Mouse (Mus musculus) liver, postnatal 0 days (tissue): ENCODE results near the gene Pabpc1l. TPM values are rescaled to one million over a fixed set of nuclear protein-coding genes. Genes with fewer than 3 reads are reported as not detected.

Experiments used
- ATAC-seq: fragments of 200-750 bp; cut with Nextera tagmentation; 2 replicates; pipeline ENCODE4 v1.8.0; 2017; ENCODE audit warnings: mild to moderate bottlenecking, moderate library complexity
- DNase-seq: peaks from one replicate; pipeline ENCODE4 v3.0.0-alpha.2; 2016
- H3K27ac ChIP-seq: fragments of 300-500 bp; sonication (generic); 2 replicates; pipeline ENCODE4 v1.5.1; 2014; ENCODE audit warnings: antibody characterized with exemption, moderate library complexity, mild to moderate bottlenecking, low read depth
- H3K27me3 ChIP-seq: fragments of 300-500 bp; sonication (generic); 2 replicates; pipeline ENCODE4 v1.6.1; 2014; ENCODE audit warnings: low read length, control low read depth, mixed read lengths; ENCODE audit not compliant: insufficient read depth
- H3K36me3 ChIP-seq: fragments of 300-500 bp; sonication (generic); replicated peaks from 2 replicates; pipeline ENCODE4 v1.6.1; 2014; ENCODE audit warnings: mild to moderate bottlenecking, control low read depth, low read length, moderate library complexity, mixed read lengths; ENCODE audit not compliant: insufficient read depth
- H3K4me1 ChIP-seq: fragments of 300-500 bp; sonication (generic); 2 replicates; pipeline ENCODE4 v1.6.1; 2014; ENCODE audit warnings: antibody characterized with exemption, mild to moderate bottlenecking, control low read depth; ENCODE audit not compliant: insufficient read depth
- H3K4me2 ChIP-seq: fragments of 300-500 bp; sonication (generic); 2 replicates; pipeline ENCODE4 v1.6.1; 2014; ENCODE audit warnings: low read depth, mild to moderate bottlenecking, low read length, moderate library complexity, mixed read lengths
- H3K4me3 ChIP-seq: fragments of 300-500 bp; sonication (generic); 2 replicates; pipeline ENCODE4 v1.5.1; 2014; ENCODE audit warnings: low read depth, low read length
- H3K9ac ChIP-seq: fragments of 300-500 bp; sonication (generic); replicated peaks from 2 replicates; pipeline ENCODE4 v1.6.1; 2014; ENCODE audit warnings: mild to moderate bottlenecking, moderate library complexity
- H3K9me3 ChIP-seq: fragments of 300-500 bp; sonication (generic); 2 replicates; pipeline ENCODE4 v1.6.1; 2016; ENCODE audit warnings: mild to moderate bottlenecking, control low read depth, low read length, mixed read lengths
- CTCF ChIP-seq: sonication (generic); IDR thresholded peaks from 2 replicates; pipeline ENCODE4 v1.5.1; 2016; ENCODE audit warnings: antibody characterized with exemption, low read depth
- EP300 ChIP-seq: IDR thresholded peaks from 2 replicates; pipeline ENCODE4 v1.6.1; 2016; ENCODE audit warnings: antibody characterized with exemption, low read depth, mild to moderate bottlenecking
- WGBS: fragments of 180-500 bp; shearing (Covaris S2); extraction: QIAGEN DNeasy Blood & Tissue Kit; methylation state at CpG from one replicate; pipeline ENCODE4 v1.1.7; 2014; ENCODE audit not compliant: insufficient replicate concordance; 5-methylcytosine and 5-hydroxymethylcytosine counted together
- polyA plus RNA-seq: library from polyadenylated mRNA; unstranded; fragments of >200 nt; fragmentation: Nextera tagmentation; extraction: Ambion mirVana; gene quantifications from 2 replicates; pipeline ENCODE4 v1.2.1, GENCODE M21; 2015

Pabpc1l gene
- polyA plus RNA-seq, 1 experiment from 2014 or later: 0.46 TPM

DNA sequence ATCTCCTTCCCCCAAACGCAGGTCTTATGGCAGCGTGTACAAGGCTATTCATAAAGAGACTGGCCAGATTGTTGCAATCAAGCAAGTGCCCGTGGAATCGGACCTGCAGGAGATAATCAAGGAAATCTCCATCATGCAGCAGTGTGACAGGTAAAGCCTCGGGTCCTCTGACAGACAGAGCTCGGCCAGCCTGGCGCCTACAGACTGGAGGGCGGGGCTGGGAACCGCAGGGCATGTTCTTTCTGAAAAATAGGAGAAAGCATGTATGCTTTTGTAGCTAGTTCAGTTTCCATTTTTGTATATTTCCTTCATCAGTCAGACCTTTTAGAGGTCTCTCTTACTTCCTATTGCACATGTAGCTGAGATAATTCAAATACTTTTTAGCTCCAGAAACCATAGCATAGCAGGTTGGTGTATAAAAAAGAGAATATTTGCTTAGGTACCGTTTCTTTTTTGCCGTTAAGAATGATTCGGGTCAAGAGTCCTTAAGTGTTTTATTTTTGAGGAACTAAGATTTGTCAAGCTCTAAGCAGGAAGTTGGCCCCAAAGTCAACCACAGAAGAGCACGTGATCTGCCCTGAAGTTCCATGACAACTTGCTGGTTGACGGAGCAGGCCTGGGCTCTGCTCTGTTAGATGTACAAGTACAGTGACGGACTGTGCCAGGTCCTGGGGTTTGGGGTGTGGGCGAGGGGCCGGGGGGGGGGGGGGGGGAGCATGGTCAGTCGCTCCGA lies 58.5 kb downstream of the Pabpc1l start:
- Histone ChIP-seq H3K36me3 (peaks cover 65% of the 10 kb centered on the region), H3K4me1 (peaks cover 9% of the 10 kb centered on the region), H3K27me3 (no peaks in the 10 kb centered on the region), H3K9ac (0 out of 2 replicates have a peak overlapping the region, but pooled peaks have one; percentile 26), H3K4me2 (peak overlapping the region; percentile 44), H3K4me3 (no peak overlapping the region), H3K27ac (peak overlapping the region; percentile 86), H3K9me3 (no peaks in the 10 kb centered on the region)
- 33% methylated on average over 19 of the region's 19 CpGs for WGBS
- ATAC-seq (peak; percentile 82), DNase-seq (peak; percentile 66)
- no peak for TF ChIP-seq CTCF
- no peak for TF ChIP-seq EP300

DNA sequence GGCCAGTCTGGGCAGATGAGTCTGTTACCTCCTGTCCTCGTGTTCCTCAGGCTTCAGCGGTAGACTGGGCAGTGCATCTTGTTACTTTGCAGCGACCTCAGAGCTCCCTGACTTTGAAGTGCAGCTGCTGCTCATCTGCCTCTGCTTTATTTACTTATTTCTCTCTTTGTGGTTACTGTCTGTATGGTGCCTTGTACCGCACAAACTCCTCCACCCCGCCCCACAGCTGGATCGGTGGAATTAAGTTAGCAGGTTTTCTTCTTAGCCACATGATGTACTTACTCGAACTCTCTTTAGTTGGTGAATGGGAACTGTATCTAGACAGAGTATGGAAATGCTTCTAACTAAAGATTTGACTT lies 59.1 kb downstream of the Pabpc1l start:
- peak; percentile 62 for ATAC-seq
- Histone ChIP-seq H3K4me3 (no peak overlapping the region), H3K27me3 (no peaks in the 10 kb centered on the region), H3K36me3 (peaks cover 70% of the 10 kb centered on the region), H3K4me1 (peaks cover 7% of the 10 kb centered on the region; the same call in 1 of the 2 replicates), H3K27ac (peak overlapping the region; percentile 86), H3K4me2 (peak overlapping the region; percentile 40), H3K9ac (no peak overlapping the region), H3K9me3 (no peaks in the 10 kb centered on the region)
- no peak for TF ChIP-seq EP300
- no peak for TF ChIP-seq CTCF
- DNase-seq: no peak
- WGBS: 36% methylated on average over 7 of the region's 7 CpGs

DNA sequence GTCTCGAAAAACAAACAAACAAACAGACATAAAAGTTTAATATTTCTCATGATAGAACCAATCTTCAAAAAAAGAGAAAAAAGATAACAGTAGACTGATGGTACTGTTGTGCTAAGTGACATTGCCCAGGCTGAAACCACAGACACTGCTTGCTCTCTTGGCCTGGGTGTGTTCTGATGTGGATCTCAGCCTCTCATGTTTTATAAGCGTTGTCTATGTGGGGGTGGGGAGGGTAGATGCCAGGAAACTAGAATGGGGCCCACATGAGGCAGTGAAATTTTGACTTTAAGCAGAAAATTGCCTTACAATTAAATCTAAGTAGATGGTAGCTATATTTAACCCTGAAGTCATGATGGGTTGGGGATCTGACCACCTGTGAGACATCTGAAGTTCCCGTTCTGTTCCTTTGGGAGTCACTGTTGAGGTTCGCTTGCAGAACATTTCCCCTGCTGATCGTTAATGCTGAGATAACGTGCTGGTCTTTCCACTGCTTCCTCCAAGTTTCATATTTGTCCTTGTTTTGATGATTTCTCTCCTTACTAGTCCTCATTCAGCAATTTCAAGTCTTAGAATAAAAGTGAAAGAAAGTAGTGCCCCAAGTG lies 62.3 kb downstream of the Pabpc1l start:
- ATAC-seq: no peak
- peaks cover 58% of the 10 kb centered on the region for H3K36me3 ChIP-seq
- no peak for DNase-seq
- no peaks in the 10 kb centered on the region for H3K9me3 ChIP-seq
- H3K27ac ChIP-seq: no peak overlapping the region
- no peak for TF ChIP-seq EP300
- no peak; the same call in 1 of the 2 replicates for TF ChIP-seq CTCF
- H3K4me3 ChIP-seq: no peak overlapping the region
- no peaks in the 10 kb centered on the region for H3K27me3 ChIP-seq
- no peak overlapping the region for H3K4me2 ChIP-seq
- H3K4me1 ChIP-seq: peaks cover 7% of the 10 kb centered on the region; the same call in 1 of the 2 replicates
- no peak overlapping the region for H3K9ac ChIP-seq
- 53% methylated on average over 6 of the region's 6 CpGs for WGBS

DNA sequence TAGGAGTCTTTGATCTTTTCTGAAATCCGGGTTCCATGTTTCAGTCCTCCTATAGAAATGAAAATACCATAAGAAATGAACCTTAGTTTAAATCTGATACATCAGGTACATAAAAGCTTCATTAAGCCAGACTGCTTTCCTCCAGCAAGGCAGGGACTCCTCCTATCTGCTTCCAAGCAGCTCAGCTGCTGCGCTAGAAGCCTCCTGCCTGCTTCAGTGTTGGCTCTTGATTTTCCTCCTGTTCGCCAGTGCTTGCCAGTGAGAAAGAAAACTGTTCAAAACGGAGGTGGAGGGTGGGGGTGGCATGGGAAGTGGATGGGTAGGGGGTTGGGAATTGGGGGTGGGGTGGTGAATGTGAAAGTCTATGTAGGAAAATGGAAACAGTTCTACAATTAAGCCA lies 64.3 kb downstream of the Pabpc1l start:
- Histone ChIP-seq H3K4me3 (no peak overlapping the region), H3K36me3 (peaks cover 58% of the 10 kb centered on the region), H3K4me1 (0 out of 2 replicates have a peak, but pooled peaks cover 3% of the 10 kb centered on the region), H3K9ac (no peak overlapping the region), H3K4me2 (no peak overlapping the region), H3K27ac (no peak overlapping the region), H3K27me3 (no peaks in the 10 kb centered on the region), H3K9me3 (no peaks in the 10 kb centered on the region)
- TF ChIP-seq EP300 (no peak), CTCF (no peak)
- 81% methylated on average over 4 of the region's 4 CpGs for WGBS
- DNase-seq (no peak), ATAC-seq (no peak)

DNA sequence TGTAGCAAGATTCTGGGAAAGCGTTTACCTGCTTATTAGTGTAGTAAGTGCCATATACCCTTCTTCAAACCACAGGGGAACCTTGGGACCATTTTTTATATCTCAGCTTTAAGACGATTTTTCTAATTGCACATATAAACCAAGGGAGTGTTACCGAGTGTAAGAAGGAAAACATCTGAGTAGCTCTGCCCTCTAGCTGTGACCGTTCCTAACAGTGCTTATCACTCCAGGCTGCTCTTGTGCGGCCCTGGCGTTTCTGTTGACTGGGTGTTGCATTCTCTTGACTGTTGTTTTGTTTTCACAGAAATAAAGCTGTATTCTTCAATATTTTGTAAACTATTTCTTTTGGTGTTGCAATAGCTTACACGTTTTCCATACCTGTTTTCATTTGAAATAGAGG lies 68.9 kb downstream of the Pabpc1l start:
- 50% methylated on average over 7 of the region's 7 CpGs for WGBS

DNA sequence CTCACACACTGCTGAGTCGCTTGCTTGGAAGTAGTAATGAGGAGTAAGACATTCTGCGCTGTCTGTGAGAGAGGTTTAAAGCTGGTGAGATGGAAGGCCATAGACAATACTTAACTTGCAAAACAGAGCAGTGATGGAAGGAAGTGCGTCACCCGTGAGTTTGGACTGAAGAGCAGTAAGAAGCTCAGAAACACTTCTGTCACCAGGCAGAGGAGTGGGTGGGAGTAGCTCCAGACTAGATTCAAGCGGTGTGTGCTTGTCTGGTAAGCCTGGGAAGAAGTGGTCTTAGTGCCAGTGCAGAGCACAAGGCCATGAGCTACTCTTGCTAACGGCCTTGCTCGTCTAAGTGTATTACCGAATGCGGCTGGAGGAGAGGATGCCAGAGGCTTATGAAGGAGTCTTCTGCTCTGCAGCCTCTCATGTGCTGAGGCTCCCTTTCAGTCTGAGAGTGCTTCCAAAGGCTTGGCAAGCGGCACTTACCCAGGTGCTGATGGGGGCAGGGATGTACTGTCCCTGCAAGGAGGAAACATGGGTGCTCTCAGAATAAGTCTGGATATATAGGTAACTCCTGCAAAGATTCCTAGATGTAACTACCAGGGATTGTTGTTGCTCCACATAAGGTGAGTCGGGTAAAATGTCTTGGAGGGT lies 73.5 kb downstream of the Pabpc1l start:
- Histone ChIP-seq H3K9me3 (no peaks in the 10 kb centered on the region), H3K9ac (no peak overlapping the region), H3K4me2 (no peak overlapping the region), H3K36me3 (peaks cover 66% of the 10 kb centered on the region), H3K27me3 (no peaks in the 10 kb centered on the region), H3K4me1 (no peaks in the 10 kb centered on the region), H3K4me3 (no peak overlapping the region), H3K27ac (no peak overlapping the region)
- ATAC-seq: no peak
- no peak for DNase-seq
- 91% methylated on average over 11 of the region's 11 CpGs for WGBS
- no peak for TF ChIP-seq CTCF
- no peak for TF ChIP-seq EP300

More for the DNA sequence above, 68.9 kb downstream of the Pabpc1l start:
- H3K4me3 ChIP-seq: no peak overlapping the region
- H3K27ac ChIP-seq: no peak overlapping the region
- TF ChIP-seq CTCF (0 out of 2 replicates have a peak, but pooled peaks have one; percentile 24), EP300 (no peak)
- H3K9me3 ChIP-seq: no peaks in the 10 kb centered on the region
- peaks cover 50% of the 10 kb centered on the region for H3K36me3 ChIP-seq
- no peak overlapping the region for H3K9ac ChIP-seq
- H3K4me1 ChIP-seq: no peaks in the 10 kb centered on the region
- ATAC-seq: no peak
- H3K27me3 ChIP-seq: no peaks in the 10 kb centered on the region
- no peak for DNase-seq
- H3K4me2 ChIP-seq: no peak overlapping the region

Other genes starting within 250 kb of the Pabpc1l start
- gene Ccn5, start 204.6 kb upstream of the Pabpc1l start, polyA plus RNA-seq: 0.06 TPM in 1 of 2 replicates, not detected in the other
- not detected in 2 replicates for gene Kcnk15, start 171.8 kb upstream of the Pabpc1l start, polyA plus RNA-seq
- gene Rims4, start 106.8 kb upstream of the Pabpc1l start, polyA plus RNA-seq: 1.1 and 1.4 TPM in 2 replicates
- 81.1 and 85.8 TPM in 2 replicates for gene Ywhab, start 30.5 kb upstream of the Pabpc1l start, polyA plus RNA-seq
- 9.8 and 10.8 TPM in 2 replicates for gene Stk4, start 44.9 kb downstream of the Pabpc1l start, polyA plus RNA-seq
- gene Tomm34, start 45.7 kb downstream of the Pabpc1l start, polyA plus RNA-seq: 11.6 and 13.3 TPM in 2 replicates
- not detected in 2 replicates for gene Kcns1, start 145.7 kb downstream of the Pabpc1l start, polyA plus RNA-seq
- gene Wfdc5, start 157.3 kb downstream of the Pabpc1l start, polyA plus RNA-seq: not detected in 2 replicates
- gene Wfdc12, start 165.2 kb downstream of the Pabpc1l start, polyA plus RNA-seq: 0.14 TPM in 2 replicates
- not detected in 2 replicates for gene Wfdc15a, start 174.7 kb downstream of the Pabpc1l start, polyA plus RNA-seq
- 0.27 and 0.64 TPM in 2 replicates for gene Wfdc15b, start 196.2 kb downstream of the Pabpc1l start, polyA plus RNA-seq
- not detected in 2 replicates for gene Svs2, start 213.0 kb downstream of the Pabpc1l start, polyA plus RNA-seq
- not detected in 2 replicates for gene Svs3b, start 231.2 kb downstream of the Pabpc1l start, polyA plus RNA-seq